Mouse (Mus musculus): ENCODE data around the gene Tubb4b. TPM values are rescaled to one million over a fixed set of nuclear protein-coding genes. Genes with fewer than 3 reads are reported as not detected.
"Not testable (repeated sequence)": the region's sequence is repeated elsewhere in the genome, so short reads cannot be mapped to it uniquely, and the experiment has no call there.

Gene Tubb4b
- polyA plus RNA-seq, 1 experiment from 2014 or later, result 294 TPM

DNA sequence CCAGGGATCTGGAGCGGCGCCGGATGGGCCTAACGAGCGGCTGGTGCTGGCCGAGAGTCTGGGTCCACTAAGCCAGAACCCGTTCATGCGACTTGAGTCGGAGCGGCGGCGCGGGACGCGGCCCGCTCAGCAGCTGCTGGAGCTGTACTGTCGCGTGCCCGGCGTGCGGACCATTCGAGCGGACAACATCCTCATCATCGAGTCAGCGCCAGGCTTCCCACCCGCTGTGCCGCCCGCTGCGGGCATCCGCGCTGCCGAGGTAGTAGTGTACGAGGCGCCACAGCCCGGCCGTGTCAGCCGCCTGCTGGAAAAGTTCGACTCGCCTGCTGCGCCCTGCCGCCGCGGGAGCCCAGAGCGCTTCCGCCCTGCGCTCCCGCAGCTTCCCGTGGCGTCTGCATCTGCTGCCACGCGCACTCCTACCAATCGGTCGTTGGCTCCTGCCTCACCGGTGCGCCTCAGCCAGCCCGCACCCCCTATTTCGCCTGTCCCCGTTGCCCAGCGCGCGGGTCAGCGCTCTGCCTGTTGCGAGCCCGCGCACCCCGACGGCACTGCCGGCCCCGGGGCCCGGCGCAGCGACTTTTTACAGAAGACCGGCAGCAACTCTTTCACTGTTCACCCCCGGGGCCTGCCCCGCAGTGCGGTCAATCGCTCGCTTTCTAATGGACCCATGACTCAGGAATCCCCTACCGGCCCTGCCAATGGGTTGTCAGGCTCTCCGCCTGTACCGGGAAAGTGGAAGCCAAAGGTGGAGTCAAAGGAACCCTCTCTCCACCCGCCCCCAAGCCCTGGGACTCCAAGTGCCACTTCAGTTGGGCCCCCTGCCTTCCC, 38.5 kb upstream of the Tubb4b start:
- Histone ChIP-seq H3K4me3 (ENCODE audit: low read depth, low read length) (peak overlapping the region; percentile 86), H3K4me2 (ENCODE audit: low read depth, low read length) (peak overlapping the region; percentile 93), H3K27ac (ENCODE audit: low read depth) (peak overlapping the region; percentile 52), H3K4me1 (ENCODE audit: insufficient read depth) (peaks cover 55% of the 10 kb centered on the region), H3K9me3 (ENCODE audit: low read length) (no peaks in the 10 kb centered on the region), H3K27me3 (ENCODE audit: insufficient read depth, low read length) (no peaks in the 10 kb centered on the region), H3K9ac (replicated peaks) (peak overlapping the region; percentile 74), H3K36me3 (replicated peaks; ENCODE audit: insufficient read depth, low read length) (0 out of 2 replicates have a peak, but pooled peaks cover 2% of the 10 kb centered on the region)
- ATAC-seq, result peak; percentile 15
- WGBS (ENCODE audit: insufficient replicate concordance), result 1% methylated on average over 79 of the region's 82 CpGs
- DNase-seq, result peak; percentile 56
- TF ChIP-seq CTCF (IDR thresholded peaks at IDR 0.05; ENCODE audit: low read depth) (0 out of 2 replicates have a peak, but pooled peaks have one; percentile 7), EP300 (IDR thresholded peaks at IDR 0.05; ENCODE audit: low read depth) (no peak)

DNA sequence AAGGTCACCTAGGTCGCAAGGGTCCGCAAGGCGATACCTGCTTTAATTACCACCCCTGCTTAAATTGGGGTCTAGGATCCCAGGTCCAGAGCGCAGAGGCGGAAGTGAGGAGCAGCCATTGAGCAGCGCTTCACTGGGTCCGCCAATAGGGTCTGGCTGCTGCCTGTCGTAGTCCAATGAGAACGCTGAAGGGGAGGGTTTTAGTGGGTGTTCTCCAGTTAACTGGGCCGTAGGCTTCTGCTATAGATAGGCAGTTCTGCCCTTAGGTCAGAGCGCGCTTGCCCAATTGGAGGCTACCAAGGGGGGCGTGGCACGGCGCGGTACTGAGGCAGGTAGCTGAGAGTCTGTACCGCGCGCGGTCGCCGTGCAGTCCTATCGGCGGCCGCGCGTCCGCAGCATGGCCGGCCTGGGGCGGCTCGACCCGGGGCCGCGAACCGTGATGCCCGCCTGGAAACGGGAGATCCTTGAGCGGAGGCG, 37.8 kb upstream of the Tubb4b start, which contains the start of gene Tprn:
Gene Tprn (plus strand): TSS at position 328 of the 477 bp plus-strand sequence.
- TF ChIP-seq CTCF (IDR thresholded peaks at IDR 0.05; ENCODE audit: low read depth) (no peak), EP300 (IDR thresholded peaks at IDR 0.05; ENCODE audit: low read depth) (peak; percentile 49)
- no peaks in the 10 kb centered on the region for H3K9me3 ChIP-seq (ENCODE audit: low read length)
- peak; percentile 93 for ATAC-seq
- peak within 1 kb of the TSS; percentile 74 for H3K9ac ChIP-seq (replicated peaks)
- no peaks in the 10 kb centered on the region for H3K27me3 ChIP-seq (ENCODE audit: insufficient read depth, low read length)
- peaks cover 48% of the 10 kb centered on the region for H3K4me1 ChIP-seq (ENCODE audit: insufficient read depth)
- whole genome bisulfite sequencing (ENCODE audit: insufficient replicate concordance), result under 1% methylated on average over 39 of the region's 39 CpGs
- H3K27ac ChIP-seq (ENCODE audit: low read depth), result peak within 1 kb of the TSS; percentile 61
- peak within 1 kb of the TSS; percentile 86 for H3K4me3 ChIP-seq (ENCODE audit: low read depth, low read length)
- peak within 1 kb of the TSS; percentile 93 for H3K4me2 ChIP-seq (ENCODE audit: low read depth, low read length)
- peak; percentile 96 for DNase-seq
- H3K36me3 ChIP-seq (replicated peaks; ENCODE audit: insufficient read depth, low read length), result no peaks in the 10 kb centered on the region

- H3K9me3 ChIP-seq (ENCODE audit: low read length), result no peaks in the 10 kb centered on the region
- H3K27me3 ChIP-seq (ENCODE audit: insufficient read depth, low read length), result no peaks in the 10 kb centered on the region
- H3K4me3 ChIP-seq (ENCODE audit: low read depth, low read length), result peak overlapping the region; percentile 86
- H3K4me2 ChIP-seq (ENCODE audit: low read depth, low read length), result peak overlapping the region; percentile 93
- no peak for TF ChIP-seq CTCF (IDR thresholded peaks at IDR 0.05; ENCODE audit: low read depth)
- TF ChIP-seq EP300 (IDR thresholded peaks at IDR 0.05; ENCODE audit: low read depth), result no peak
- WGBS (ENCODE audit: insufficient replicate concordance), result 35% methylated on average over 11 of the region's 12 CpGs
- peak overlapping the region; percentile 61 for H3K27ac ChIP-seq (ENCODE audit: low read depth)
- peak overlapping the region; percentile 70 for H3K9ac ChIP-seq (replicated peaks)
- peaks cover 43% of the 10 kb centered on the region for H3K4me1 ChIP-seq (ENCODE audit: insufficient read depth)
- peak; percentile 10 for ATAC-seq
- no peak for DNase-seq
- H3K36me3 ChIP-seq (replicated peaks; ENCODE audit: insufficient read depth, low read length), result no peaks in the 10 kb centered on the region
These were observed 37.4 kb upstream of the Tubb4b start for GRCm38 (mm10) chr2:25261870-25262269.

GRCm38 (mm10) chr2:25258887-25259286, 34.4 kb upstream of the Tubb4b start:
- 49% methylated on average over 2 of the region's 2 CpGs for WGBS (ENCODE audit: insufficient replicate concordance)

GRCm38 (mm10) chr2:25257250-25257649, 32.7 kb upstream of the Tubb4b start:
- not testable (repeated sequence) for DNase-seq; H3K4me2 ChIP-seq (ENCODE audit: low read depth, low read length); H3K9ac ChIP-seq (replicated peaks); H3K4me3 ChIP-seq (ENCODE audit: low read depth, low read length); H3K36me3 ChIP-seq (replicated peaks; ENCODE audit: insufficient read depth, low read length); H3K9me3 ChIP-seq (ENCODE audit: low read length); ATAC-seq; H3K27me3 ChIP-seq (ENCODE audit: insufficient read depth, low read length); H3K27ac ChIP-seq (ENCODE audit: low read depth)
- WGBS (ENCODE audit: insufficient replicate concordance), result 80% methylated on average over 5 of the region's 5 CpGs
- H3K4me1 ChIP-seq (ENCODE audit: insufficient read depth), result peaks cover 19% of the 10 kb centered on the region

More at GRCm38 (mm10) chr2:25258887-25259286, 34.4 kb upstream of the Tubb4b start:
- Histone ChIP-seq H3K4me1 (ENCODE audit: insufficient read depth) (peaks cover 27% of the 10 kb centered on the region), H3K27me3 (ENCODE audit: insufficient read depth, low read length) (no peaks in the 10 kb centered on the region), H3K27ac (ENCODE audit: low read depth) (no peak overlapping the region), H3K9ac (replicated peaks) (no peak overlapping the region), H3K9me3 (ENCODE audit: low read length) (no peaks in the 10 kb centered on the region), H3K4me2 (ENCODE audit: low read depth, low read length) (no peak overlapping the region), H3K4me3 (ENCODE audit: low read depth, low read length) (no peak overlapping the region), H3K36me3 (replicated peaks; ENCODE audit: insufficient read depth, low read length) (no peaks in the 10 kb centered on the region)
- ATAC-seq, result no peak
- TF ChIP-seq CTCF (IDR thresholded peaks at IDR 0.05; ENCODE audit: low read depth) (peak; percentile 71), EP300 (IDR thresholded peaks at IDR 0.05; ENCODE audit: low read depth) (no peak)
- DNase-seq, result no peak

GRCm38 (mm10) chr2:25256443-25257109, 32.1 kb upstream of the Tubb4b start:
- H3K9ac ChIP-seq (replicated peaks), result peak overlapping the region; percentile 88; the same call in 1 of the 2 replicates

More at GRCm38 (mm10) chr2:25256443-25257109, 32.1 kb upstream of the Tubb4b start:
- DNase-seq (peak; percentile 68), ATAC-seq (0 out of 2 replicates have a peak, but pooled peaks have one; percentile 16)
- Histone ChIP-seq H3K4me1 (ENCODE audit: insufficient read depth) (peaks cover 14% of the 10 kb centered on the region), H3K4me3 (ENCODE audit: low read depth, low read length) (peak overlapping the region; percentile 88), H3K27ac (ENCODE audit: low read depth) (0 out of 2 replicates have a peak overlapping the region, but pooled peaks have one; percentile 89), H3K4me2 (ENCODE audit: low read depth, low read length) (peak overlapping the region; percentile 88)
- WGBS (ENCODE audit: insufficient replicate concordance), result 41% methylated on average over 10 of the region's 12 CpGs
- H3K27me3 ChIP-seq (ENCODE audit: insufficient read depth, low read length); H3K9me3 ChIP-seq (ENCODE audit: low read length); H3K36me3 ChIP-seq (replicated peaks; ENCODE audit: insufficient read depth, low read length): not testable (repeated sequence)
- TF ChIP-seq CTCF (IDR thresholded peaks at IDR 0.05; ENCODE audit: low read depth), result peak; percentile 60
